Mouse (Mus musculus) liver, postnatal 0 days (tissue): Measurements from ENCODE around the gene Dkkl1. TPM values are rescaled to one million over a fixed set of nuclear protein-coding genes. Genes with fewer than 3 reads are reported as not detected.

Experiments
- ATAC-seq: fragments of 200-750 bp; cut with Nextera tagmentation; 2 replicates; pipeline ENCODE4 v1.8.0; 2017; ENCODE audit warnings: mild to moderate bottlenecking, moderate library complexity
- DNase-seq: peaks from one replicate; pipeline ENCODE4 v3.0.0-alpha.2; 2016
- H3K27ac ChIP-seq: fragments of 300-500 bp; sonication (generic); 2 replicates; pipeline ENCODE4 v1.5.1; 2014; ENCODE audit warnings: antibody characterized with exemption, moderate library complexity, mild to moderate bottlenecking, low read depth
- H3K27me3 ChIP-seq: fragments of 300-500 bp; sonication (generic); 2 replicates; pipeline ENCODE4 v1.6.1; 2014; ENCODE audit warnings: low read length, control low read depth, mixed read lengths; ENCODE audit not compliant: insufficient read depth
- H3K36me3 ChIP-seq: fragments of 300-500 bp; sonication (generic); replicated peaks from 2 replicates; pipeline ENCODE4 v1.6.1; 2014; ENCODE audit warnings: mild to moderate bottlenecking, control low read depth, low read length, moderate library complexity, mixed read lengths; ENCODE audit not compliant: insufficient read depth
- H3K4me1 ChIP-seq: fragments of 300-500 bp; sonication (generic); 2 replicates; pipeline ENCODE4 v1.6.1; 2014; ENCODE audit warnings: antibody characterized with exemption, mild to moderate bottlenecking, control low read depth; ENCODE audit not compliant: insufficient read depth
- H3K4me2 ChIP-seq: fragments of 300-500 bp; sonication (generic); 2 replicates; pipeline ENCODE4 v1.6.1; 2014; ENCODE audit warnings: low read depth, mild to moderate bottlenecking, low read length, moderate library complexity, mixed read lengths
- H3K4me3 ChIP-seq: fragments of 300-500 bp; sonication (generic); 2 replicates; pipeline ENCODE4 v1.5.1; 2014; ENCODE audit warnings: low read depth, low read length
- H3K9ac ChIP-seq: fragments of 300-500 bp; sonication (generic); replicated peaks from 2 replicates; pipeline ENCODE4 v1.6.1; 2014; ENCODE audit warnings: mild to moderate bottlenecking, moderate library complexity
- H3K9me3 ChIP-seq: fragments of 300-500 bp; sonication (generic); 2 replicates; pipeline ENCODE4 v1.6.1; 2016; ENCODE audit warnings: mild to moderate bottlenecking, control low read depth, low read length, mixed read lengths
- CTCF ChIP-seq: sonication (generic); IDR thresholded peaks from 2 replicates; pipeline ENCODE4 v1.5.1; 2016; ENCODE audit warnings: antibody characterized with exemption, low read depth
- EP300 ChIP-seq: IDR thresholded peaks from 2 replicates; pipeline ENCODE4 v1.6.1; 2016; ENCODE audit warnings: antibody characterized with exemption, low read depth, mild to moderate bottlenecking
- WGBS: fragments of 180-500 bp; shearing (Covaris S2); extraction: QIAGEN DNeasy Blood & Tissue Kit; methylation state at CpG from one replicate; pipeline ENCODE4 v1.1.7; 2014; ENCODE audit not compliant: insufficient replicate concordance; 5-methylcytosine and 5-hydroxymethylcytosine counted together
- polyA plus RNA-seq: library from polyadenylated mRNA; unstranded; fragments of >200 nt; fragmentation: Nextera tagmentation; extraction: Ambion mirVana; gene quantifications from 2 replicates; pipeline ENCODE4 v1.2.1, GENCODE M21; 2015

The Dkkl1 gene
- polyA plus RNA-seq, 1 experiment from 2014 or later: 1.5 TPM

GRCm38 (mm10) chr7:45231941-45232340 lies 20.0 kb upstream of the Dkkl1 start:
- Histone ChIP-seq H3K36me3 (peaks cover 11% of the 10 kb centered on the region), H3K4me2 (no peak overlapping the region), H3K4me1 (peaks cover 18% of the 10 kb centered on the region), H3K9ac (no peak overlapping the region), H3K9me3 (no peaks in the 10 kb centered on the region), H3K27me3 (no peaks in the 10 kb centered on the region), H3K27ac (no peak overlapping the region), H3K4me3 (no peak overlapping the region)
- DNase-seq (peak; percentile 13), ATAC-seq (no peak)
- TF ChIP-seq EP300: no peak
- no peak for TF ChIP-seq CTCF
- WGBS: 87% methylated on average over 11 of the region's 11 CpGs

- Histone ChIP-seq H3K27me3 (no peaks in the 10 kb centered on the region), H3K36me3 (peaks cover 11% of the 10 kb centered on the region), H3K27ac (no peak overlapping the region), H3K9me3 (no peaks in the 10 kb centered on the region), H3K9ac (no peak overlapping the region), H3K4me2 (no peak overlapping the region), H3K4me3 (no peak overlapping the region), H3K4me1 (peaks cover 18% of the 10 kb centered on the region)
- no peak for ATAC-seq
- WGBS: 70% methylated on average over 12 of the region's 12 CpGs
- no peak for TF ChIP-seq EP300
- no peak for TF ChIP-seq CTCF
- DNase-seq: peak; percentile 11
Observed at GRCm38 (mm10) chr7:45231192-45231591, 19.2 kb upstream of the Dkkl1 start.

GRCm38 (mm10) chr7:45229459-45230203 lies 17.7 kb upstream of the Dkkl1 start:
- 63% methylated on average over 7 of the region's 7 CpGs for WGBS
- no peaks in the 10 kb centered on the region for H3K9me3 ChIP-seq
- no peak overlapping the region for H3K4me3 ChIP-seq
- peaks cover 11% of the 10 kb centered on the region for H3K36me3 ChIP-seq
- no peak overlapping the region for H3K9ac ChIP-seq
- TF ChIP-seq EP300: no peak
- TF ChIP-seq CTCF: no peak
- DNase-seq: peak; percentile 15
- peaks cover 11% of the 10 kb centered on the region for H3K4me1 ChIP-seq
- H3K27me3 ChIP-seq: no peaks in the 10 kb centered on the region
- ATAC-seq: no peak
- H3K4me2 ChIP-seq: no peak overlapping the region
- no peak overlapping the region for H3K27ac ChIP-seq

GRCm38 (mm10) chr7:45229046-45229445 lies 17.1 kb upstream of the Dkkl1 start:
- Histone ChIP-seq H3K36me3 (peaks cover 11% of the 10 kb centered on the region), H3K27me3 (no peaks in the 10 kb centered on the region), H3K4me2 (no peak overlapping the region), H3K9ac (no peak overlapping the region), H3K4me3 (no peak overlapping the region), H3K27ac (no peak overlapping the region), H3K9me3 (no peaks in the 10 kb centered on the region), H3K4me1 (peaks cover 6% of the 10 kb centered on the region)
- ATAC-seq (no peak), DNase-seq (no peak)
- TF ChIP-seq CTCF (no peak), EP300 (no peak)
- 82% methylated on average over 8 of the region's 8 CpGs for WGBS

GRCm38 (mm10) chr7:45228548-45228947 lies 16.6 kb upstream of the Dkkl1 start:
- DNase-seq (peak; percentile 11), ATAC-seq (no peak)
- Histone ChIP-seq H3K27me3 (no peaks in the 10 kb centered on the region), H3K36me3 (peaks cover 11% of the 10 kb centered on the region), H3K9me3 (no peaks in the 10 kb centered on the region), H3K9ac (no peak overlapping the region), H3K4me2 (no peak overlapping the region), H3K4me3 (no peak overlapping the region), H3K4me1 (peaks cover under 1% of the 10 kb centered on the region), H3K27ac (no peak overlapping the region)
- 86% methylated on average over 18 of the region's 18 CpGs for WGBS
- TF ChIP-seq EP300: no peak
- no peak for TF ChIP-seq CTCF

- no peak overlapping the region for H3K27ac ChIP-seq
- H3K4me1 ChIP-seq: no peaks in the 10 kb centered on the region
- no peak overlapping the region for H3K4me2 ChIP-seq
- peaks cover 2% of the 10 kb centered on the region for H3K36me3 ChIP-seq
- H3K27me3 ChIP-seq: no peaks in the 10 kb centered on the region
- H3K4me3 ChIP-seq: no peak overlapping the region
- no peaks in the 10 kb centered on the region for H3K9me3 ChIP-seq
- no peak overlapping the region for H3K9ac ChIP-seq
- TF ChIP-seq CTCF (no peak), EP300 (no peak)
- DNase-seq (no peak), ATAC-seq (no peak)
- 91% methylated on average over 5 of the region's 5 CpGs for WGBS
Observed at GRCm38 (mm10) chr7:45226421-45226820, 14.5 kb upstream of the Dkkl1 start.
